9 mouse cellular contexts compared by ENCODE assay signal in genomic region chr10:121505929-121506328, GRCm38 (mm10). TPM values are rescaled to one million over a fixed set of nuclear protein-coding genes. Genes with fewer than 3 reads are reported as not detected.
DNase-seq lines count a peak whose midpoint lies in the region; ATAC-seq and TF ChIP-seq lines count a peak whose summit lies in the region.
"Had no signal": no experiment of that assay in that cellular context is flagged by ENCODE, and none has a peak within 500 bp of the region (broad histone marks: within the 10 kb centered on the region; RNA-seq: fewer than 3 reads in every experiment).

No protein-coding gene starts in this region.

- no peak for ATAC-seq in erythroblast, adult 5-6 weeks (replicated peaks; ENCODE audit: low FRiP score, poor library complexity, severe bottlenecking)
- no peak for ATAC-seq in liver, embryonic 16.5 days (ENCODE audit: low read depth)

- H3K27ac ChIP-seq in thymus, adult 2 months (ENCODE audit: control insufficient read depth, insufficient read depth, low read length), result peak overlapping the region; percentile 78
- peak overlapping the region; percentile 66 for H3K27ac ChIP-seq in liver, embryonic 16.5 days (ENCODE audit: low read length)

- H3K9me3 ChIP-seq in erythroblast, embryonic 14.5 days (ENCODE audit: control insufficient read depth, low read length), result no peaks in the 10 kb centered on the region
- no peaks in the 10 kb centered on the region for H3K9me3 ChIP-seq in liver, embryonic 16.5 days (replicated peaks; ENCODE audit: control insufficient read depth, low read length)

- peak overlapping the region; percentile 62 for H3K4me2 ChIP-seq in liver, embryonic 16.5 days (ENCODE audit: low read depth, low read length)

- TF ChIP-seq POLR2A in thymus, adult 2 months (IDR thresholded peaks at IDR 0.05; ENCODE audit: control insufficient read depth, extremely low read depth, insufficient read depth, low read length, poor library complexity), result no peak

- H3K9ac ChIP-seq in liver, embryonic 16.5 days (ENCODE audit: low read depth, low read length), result peak overlapping the region; percentile 10

- peak overlapping the region; percentile 58 for H3K4me3 ChIP-seq in erythroblast, embryonic 14.5 days (replicated peaks)
- no peak overlapping the region for H3K4me3 ChIP-seq in thymus, adult 2 months (ENCODE audit: control insufficient read depth, insufficient read depth, low read length)
- peak overlapping the region; percentile 36; the same call in 1 of the 2 replicates for H3K4me3 ChIP-seq in liver, embryonic 16.5 days (ENCODE audit: low read depth, low read length)
- H3K4me3 ChIP-seq: myocyte had no signal

- H3K4me1 ChIP-seq in erythroblast, embryonic 14.5 days (ENCODE audit: control insufficient read depth), result peaks cover 54% of the 10 kb centered on the region
- peaks cover 30% of the 10 kb centered on the region for H3K4me1 ChIP-seq in thymus, adult 2 months (replicated peaks; ENCODE audit: control insufficient read depth, insufficient read depth, low read length)
- H3K4me1 ChIP-seq in liver, embryonic 16.5 days (ENCODE audit: control insufficient read depth, low read depth, low read length), result peaks cover 48% of the 10 kb centered on the region

- no peaks in the 10 kb centered on the region for H3K27me3 ChIP-seq in erythroblast, embryonic 14.5 days (ENCODE audit: control insufficient read depth)
- H3K27me3 ChIP-seq in thymus, adult 2 months (ENCODE audit: control insufficient read depth, insufficient read depth, low read length), result no peaks in the 10 kb centered on the region
- H3K27me3 ChIP-seq in liver, embryonic 16.5 days (ENCODE audit: control insufficient read depth, insufficient read depth, low read depth, low read length), result no peaks in the 10 kb centered on the region

- 67% methylated on average over 7 of the region's 7 CpGs for WGBS in thymus, adult 2 months
- WGBS in liver, embryonic 16.5 days (ENCODE audit: insufficient replicate concordance), result 48% methylated on average over 7 of the region's 7 CpGs

- DNase-seq in thymus, adult 2 months, result no peak
- DNase-seq in thymus, postnatal 10 days (ENCODE audit: low spot score in 2 of 2), result no peak
- DNase-seq in adrenal gland, adult 2 months, result no peak
- no peak for DNase-seq in ovary, postnatal 14 days (ENCODE audit: low spot score)
- DNase-seq in testis, postnatal 10 days (ENCODE audit: low spot score), result no peak

- no peaks in the 10 kb centered on the region for H3K36me3 ChIP-seq in erythroblast, embryonic 14.5 days (ENCODE audit: control insufficient read depth)
- H3K36me3 ChIP-seq in thymus, adult 2 months (ENCODE audit: control insufficient read depth, insufficient read depth, low read length), result no peaks in the 10 kb centered on the region
- H3K36me3 ChIP-seq in liver, embryonic 16.5 days (ENCODE audit: control insufficient read depth, insufficient read depth), result no peaks in the 10 kb centered on the region

- no peak for TF ChIP-seq CTCF in thymus, adult 2 months (IDR thresholded peaks at IDR 0.05; ENCODE audit: borderline replicate concordance, control insufficient read depth, extremely low read depth, insufficient read depth, low read length, poor library complexity)

RNA-seq across cellular contexts. Expression of gene Rassf3, which starts 29.8 kb away (rescaled TPM):
- 0.06 and 0.07 TPM in 2 replicates for polyA plus RNA-seq in erythroblast, embryonic 14.5 days (2012)
- 11.7 and 12.5 TPM in 2 replicates for total RNA-seq in erythroblast, adult 5-6 weeks (2015; ENCODE audit: low replicate concordance)
- 7.8 and 12.7 TPM in 2 replicates for total RNA-seq in erythroblast, adult 5-6 weeks (2017; ENCODE audit: low replicate concordance)
- polyA plus RNA-seq in thymus, adult 2 months (2012; rRNA removed), result 12.9 and 15.5 TPM in 2 replicates
- 12.1 and 13.3 TPM in 2 replicates for polyA plus RNA-seq in liver, embryonic 16.5 days (2015; fragmentation: Nextera tagmentation; extraction: Ambion mirVana)
- 10 to 100 TPM; 32.2 to 50.9 TPM for total RNA-seq in adrenal gland, adult 2 months (2021)
- polyA plus RNA-seq in adrenal gland, adult 2 months (2012; rRNA removed), result 9.2 and 9.3 TPM in 2 replicates
